Mouse (Mus musculus) fibroblast of lung, adult 2 months (primary cell): ENCODE results near the gene Rasa2.
"Not testable (repeated sequence)": the region's sequence is repeated elsewhere in the genome, so short reads cannot be mapped to it uniquely, and the experiment has no call there.

Source experiments
- DNase-seq: peaks from one replicate; pipeline ENCODE4 v3.0.0-alpha.2; 2011; ENCODE audit warnings: low read depth

Rasa2 gene

DNA sequence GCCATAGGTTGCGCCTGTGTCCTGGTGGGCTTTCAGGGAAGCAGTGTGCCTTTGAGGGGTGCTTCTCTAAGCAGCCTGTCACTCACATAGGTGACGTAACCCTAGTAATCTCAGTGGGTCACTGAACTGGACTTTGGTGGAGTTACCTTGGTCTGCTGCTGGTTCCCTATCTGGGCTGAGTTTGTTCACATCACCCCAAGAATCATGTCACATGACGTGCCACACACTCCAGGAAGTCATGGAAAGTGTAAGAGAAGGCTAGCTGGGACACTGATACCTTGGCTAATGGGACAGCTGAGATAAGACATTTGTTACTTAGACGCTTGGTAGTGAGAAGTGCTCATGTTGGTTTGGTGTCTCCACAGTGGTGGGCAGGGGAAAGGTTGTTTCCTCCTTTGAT is 105.4 kb downstream of the Rasa2 start:
- DNase-seq = no peak

DNA sequence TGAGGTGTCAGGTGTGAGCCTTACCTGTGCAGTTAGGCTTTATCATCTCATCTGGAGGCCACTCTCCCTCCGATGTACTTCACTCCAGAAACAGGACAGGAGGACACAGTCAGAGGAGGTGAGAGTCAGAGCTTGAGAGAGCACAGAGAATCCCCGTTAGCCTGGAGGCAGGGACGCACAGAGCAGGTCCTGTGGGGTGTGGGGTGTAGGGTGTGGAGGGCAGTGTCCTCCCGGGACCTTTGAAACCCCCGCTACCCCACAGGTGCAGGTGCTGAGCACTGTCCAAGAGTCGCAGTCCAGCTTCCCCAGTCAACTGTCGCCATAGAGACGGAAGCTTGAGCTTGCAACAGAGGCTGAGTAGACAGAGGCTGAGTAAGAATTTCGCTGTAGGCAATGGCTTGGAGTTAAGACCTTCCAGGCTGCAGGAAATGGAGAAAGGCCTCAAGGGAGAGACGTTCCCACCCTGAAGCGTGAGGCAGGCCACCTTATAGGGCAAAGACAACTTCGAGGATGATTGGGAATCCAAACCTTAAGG is 106.4 kb downstream of the Rasa2 start, which contains the start of gene Gm28729:
Gm28729 (minus strand) TSS at position 293 of the 535 bp plus-strand sequence.
- DNase-seq = no peak

DNA sequence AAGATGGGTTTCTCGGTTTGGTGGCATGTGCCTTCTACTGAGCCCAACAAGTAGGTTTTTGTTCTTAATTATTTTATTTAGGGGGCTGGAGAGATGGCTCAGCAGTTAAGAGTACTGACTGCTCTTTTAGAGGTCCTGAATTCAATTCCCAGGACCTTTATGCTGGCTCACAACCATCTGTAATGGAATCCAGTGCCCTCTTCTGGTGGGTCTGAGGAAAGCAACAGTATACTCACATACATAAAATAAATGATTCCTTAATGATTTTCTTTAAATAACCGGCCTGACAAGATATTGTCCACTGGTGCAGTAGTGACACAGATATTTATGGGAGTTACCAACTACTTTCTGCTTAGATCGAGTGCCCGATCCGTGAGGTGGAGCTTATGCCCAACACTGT is 108.3 kb downstream of the Rasa2 start:
- no peak for DNase-seq

DNA sequence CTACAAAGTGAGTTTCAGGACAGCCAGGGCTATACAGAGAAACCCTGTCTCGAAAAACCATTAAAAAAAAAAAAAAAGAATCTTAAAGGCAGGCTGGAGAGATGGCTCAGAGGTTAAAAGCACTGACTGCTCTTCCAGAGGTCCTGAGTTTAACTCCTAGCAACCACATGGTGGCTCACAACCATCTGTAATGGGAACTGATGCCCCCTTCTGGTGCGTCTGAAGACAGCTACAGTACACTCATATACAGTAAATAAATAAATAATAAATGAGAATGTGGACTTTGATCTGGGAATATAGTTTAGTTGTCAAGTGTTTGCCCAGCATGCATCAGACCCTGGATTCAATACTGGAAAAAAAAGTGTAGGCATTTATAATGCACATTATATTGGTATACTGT is 109.8 kb downstream of the Rasa2 start:
- DNase-seq = not testable (repeated sequence)

DNA sequence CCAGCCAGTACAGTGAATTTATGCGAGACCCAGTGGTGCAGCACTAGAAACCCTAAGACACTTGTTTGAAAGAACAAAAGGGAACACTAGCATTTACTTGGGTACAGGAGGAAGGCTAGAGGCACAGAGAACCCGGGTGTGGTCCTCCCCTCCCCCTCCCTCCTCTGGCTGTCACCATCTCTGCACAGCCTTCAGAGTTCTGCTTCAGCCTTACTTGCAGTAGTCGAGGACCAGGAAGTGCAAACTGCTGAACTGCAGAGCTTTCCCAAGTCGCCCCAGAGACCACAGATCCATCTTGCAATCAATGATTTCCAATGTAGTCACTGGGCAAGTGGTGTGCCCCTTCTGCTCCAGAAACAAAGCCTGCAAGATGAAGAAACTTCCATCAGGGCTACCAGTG is 114.0 kb downstream of the Rasa2 start:
- DNase-seq = no peak

DNA sequence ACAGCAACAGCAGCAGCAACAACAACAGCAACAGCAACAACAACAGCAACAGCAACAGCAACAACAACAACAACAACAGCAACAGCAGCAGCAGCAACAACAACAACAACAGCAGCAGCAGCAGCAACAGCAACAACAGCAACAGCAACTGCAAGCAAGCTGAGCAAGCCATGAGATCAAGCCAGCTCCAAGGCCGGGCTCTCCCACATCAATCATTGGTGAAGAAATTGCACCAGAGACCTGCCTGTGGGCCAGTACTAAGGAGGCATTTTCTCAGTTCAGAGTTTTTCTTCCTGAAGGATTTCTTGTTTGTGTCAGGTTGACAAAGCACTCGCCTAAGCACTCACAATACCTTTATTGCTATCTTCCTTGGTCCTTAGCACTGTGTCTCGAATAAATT is 114.6 kb downstream of the Rasa2 start:
- no peak for DNase-seq

DNA sequence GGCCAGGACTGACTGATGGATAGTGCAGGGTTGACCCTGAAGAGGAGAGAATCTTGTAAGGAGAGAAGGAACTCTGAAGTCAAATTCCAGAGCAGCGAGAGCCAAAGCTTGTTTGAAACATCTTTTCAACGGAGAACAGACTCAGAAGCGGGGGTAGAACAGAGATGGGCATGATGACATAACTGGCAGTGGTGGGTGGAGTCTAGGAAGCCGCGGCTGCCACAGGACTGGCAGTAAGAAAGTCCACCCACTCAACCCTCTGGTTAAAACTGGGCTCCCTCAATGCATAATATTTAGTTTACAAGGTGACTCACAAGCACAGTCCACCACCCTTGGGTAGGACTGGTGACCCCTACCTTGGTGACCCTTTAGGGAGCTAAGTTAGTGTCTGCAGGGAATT is 115.7 kb downstream of the Rasa2 start:
- DNase-seq = no peak

DNA sequence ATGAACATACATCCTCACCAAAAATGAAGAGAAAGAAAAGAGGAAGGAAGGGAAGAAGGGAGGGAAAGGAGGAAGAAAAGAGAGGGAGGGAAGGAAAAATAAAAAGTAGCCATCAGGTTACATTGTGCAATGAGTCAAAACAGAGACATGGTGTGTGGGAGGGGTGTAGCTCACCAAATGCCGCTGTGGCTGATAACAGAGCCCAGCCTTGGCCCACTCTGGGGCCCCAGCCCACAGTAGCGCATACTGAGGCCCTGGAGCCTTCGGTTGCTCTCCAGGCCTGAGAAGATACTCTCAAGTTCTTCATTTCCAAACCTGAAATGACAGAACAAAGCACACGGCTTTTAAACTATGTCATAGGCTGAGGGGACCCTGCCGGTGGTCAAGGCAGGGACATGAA is 117.1 kb downstream of the Rasa2 start:
- DNase-seq = no peak

DNA sequence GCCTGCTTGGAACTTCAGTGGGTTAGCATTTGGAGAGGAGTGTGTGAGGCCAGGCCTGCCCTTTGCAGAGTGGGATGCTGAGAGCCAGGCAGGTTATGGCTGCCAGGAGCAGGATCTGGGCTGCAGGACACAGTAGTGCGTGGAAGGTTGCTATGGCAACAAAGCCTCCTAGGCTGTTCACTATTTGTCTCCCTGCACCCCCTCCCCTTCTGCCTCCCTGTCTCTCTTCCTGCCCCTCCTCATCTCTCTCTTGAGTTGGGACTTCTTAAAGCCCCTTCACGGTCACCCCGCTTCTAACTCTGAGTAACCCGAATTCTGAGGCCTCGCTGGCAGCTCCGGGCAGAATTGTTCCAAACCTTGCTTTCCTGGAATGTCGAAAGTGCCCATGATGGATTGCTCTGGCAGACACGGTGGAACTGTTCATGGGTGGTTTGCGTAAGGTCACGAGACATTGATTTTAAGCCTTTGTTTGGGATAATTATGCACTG is 125.4 kb downstream of the Rasa2 start:
- peak; percentile 70 for DNase-seq

DNA sequence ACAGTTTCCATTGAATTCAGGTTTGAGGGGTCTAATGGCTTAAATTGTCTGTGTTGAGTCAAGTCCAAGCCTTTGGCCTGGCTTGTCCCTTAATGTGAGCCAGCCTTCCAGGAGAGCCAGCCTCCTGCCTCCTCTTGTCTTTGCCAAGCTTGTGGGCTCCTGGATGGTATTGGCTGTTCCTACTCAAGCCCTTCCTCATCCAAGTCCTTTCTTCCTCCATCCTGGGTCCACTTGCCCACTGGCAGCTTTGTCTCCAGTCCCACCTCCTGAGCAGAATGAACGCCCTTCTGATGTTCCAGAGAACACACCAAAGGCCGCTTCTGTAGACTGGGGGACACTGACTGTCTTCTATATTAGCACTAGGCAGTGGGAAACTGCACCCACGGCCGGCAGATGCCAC is 126.3 kb downstream of the Rasa2 start:
- DNase-seq = no peak

DNA sequence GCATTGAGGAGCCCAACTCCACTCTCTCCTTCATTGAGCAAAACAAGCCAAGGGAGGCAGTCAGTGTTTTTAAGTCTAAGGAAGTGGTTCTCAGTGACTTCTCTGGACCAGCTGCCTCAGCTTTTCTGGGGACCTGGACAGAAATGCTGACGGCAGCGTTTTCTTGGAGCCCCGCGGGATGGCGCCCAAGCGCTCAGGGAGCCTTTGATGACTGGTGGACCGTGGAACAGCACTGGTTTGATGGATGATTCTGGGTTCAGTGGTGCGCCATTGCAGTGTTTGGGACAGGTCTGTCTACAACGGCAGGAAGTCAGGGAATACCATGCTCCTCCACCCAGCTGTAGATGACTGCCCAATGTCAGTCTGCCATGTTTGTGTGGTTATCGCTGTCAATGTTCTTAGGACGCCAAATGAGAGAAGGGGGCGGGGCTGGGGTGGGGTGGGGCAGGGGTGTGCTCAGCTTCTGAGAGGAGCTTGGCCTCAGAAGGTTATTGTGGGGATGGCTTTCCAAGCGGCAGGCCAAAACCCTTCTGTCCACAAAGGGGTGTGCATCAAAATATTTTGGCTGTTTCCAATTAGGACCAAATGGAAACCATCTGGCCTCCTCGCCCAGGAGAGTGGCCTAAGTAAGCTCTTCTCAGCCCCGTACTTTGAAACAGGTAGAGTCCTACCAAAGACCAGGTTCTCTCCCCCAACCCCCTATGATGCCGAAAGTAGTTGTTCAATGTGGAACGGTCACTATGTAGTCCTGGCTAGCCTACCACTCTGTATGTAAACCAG is 127.1 kb downstream of the Rasa2 start:
- no peak for DNase-seq

DNA sequence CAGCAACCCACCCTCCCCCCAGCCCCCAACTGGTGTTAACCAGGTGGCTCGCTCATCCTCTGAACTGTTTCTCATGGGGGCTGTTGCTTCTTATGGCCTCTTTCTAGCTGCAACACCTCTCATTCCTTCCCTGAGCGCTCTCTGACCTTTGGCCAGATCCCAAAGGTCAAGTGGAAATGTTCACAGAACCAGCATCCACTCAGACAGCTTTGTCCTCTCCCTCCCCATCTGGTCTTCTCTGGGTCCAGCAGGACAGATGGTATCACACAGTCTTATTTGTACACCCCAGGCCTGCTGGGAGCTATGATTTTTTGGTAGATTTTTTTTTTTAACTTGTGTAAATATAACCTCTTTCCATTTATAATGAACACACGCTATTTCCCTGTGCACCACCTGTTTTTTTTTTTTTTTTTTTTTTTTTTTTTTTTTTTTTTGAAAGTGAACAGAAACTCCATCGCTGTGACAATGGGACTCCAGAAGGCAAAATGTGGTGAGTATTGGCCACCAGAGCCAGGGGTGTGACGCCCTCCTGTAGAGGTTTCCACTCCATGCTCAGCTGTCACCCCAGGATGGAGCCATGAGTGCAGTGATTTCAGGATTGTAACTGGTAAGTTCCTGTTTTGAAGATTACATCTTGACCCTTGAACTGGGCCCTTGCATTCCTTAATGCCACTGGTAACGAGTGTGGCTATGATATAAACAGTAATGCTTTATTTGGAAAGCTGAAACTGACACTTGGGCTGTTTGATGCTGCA is 128.4 kb downstream of the Rasa2 start:
- DNase-seq = no peak

DNA sequence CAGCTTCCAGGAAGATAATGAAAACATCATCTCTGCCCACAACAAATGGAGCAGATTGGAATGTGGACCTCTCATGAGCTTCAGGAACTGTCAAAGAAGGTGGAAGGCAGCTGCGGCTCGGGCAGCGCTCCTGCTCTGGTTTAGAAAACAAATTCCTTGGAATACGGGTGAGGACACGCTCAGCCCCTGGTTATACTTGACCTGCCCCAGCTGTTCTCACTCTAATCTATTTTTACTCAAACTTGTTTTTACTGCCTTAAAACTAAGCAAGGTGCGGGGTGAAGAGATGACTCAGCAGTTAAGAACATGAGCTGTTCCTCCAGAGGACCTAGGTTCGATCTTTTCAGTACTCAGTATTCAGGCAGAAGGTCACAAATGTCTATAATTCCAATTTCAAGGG is 130.2 kb downstream of the Rasa2 start:
- no peak for DNase-seq

DNA sequence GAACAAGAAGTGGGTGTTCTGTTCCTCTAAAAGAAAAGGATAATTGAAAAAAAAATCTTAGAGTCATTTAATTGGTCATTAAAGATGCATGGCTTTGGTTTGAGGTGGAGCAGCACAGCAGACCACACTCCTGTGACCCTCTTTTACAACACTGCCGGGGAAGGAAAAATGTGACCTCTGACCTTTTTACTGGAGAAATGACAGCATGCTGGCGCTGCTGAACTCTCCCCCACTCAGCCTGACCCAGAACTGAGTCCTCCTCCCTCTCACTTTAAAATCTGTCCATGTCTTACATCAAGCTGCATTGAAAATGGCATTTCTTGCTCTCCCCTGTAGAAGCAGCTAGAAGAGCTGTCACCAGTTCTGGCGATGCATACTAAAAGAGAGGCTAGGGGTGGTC is 138.2 kb downstream of the Rasa2 start:
- no peak for DNase-seq

DNA sequence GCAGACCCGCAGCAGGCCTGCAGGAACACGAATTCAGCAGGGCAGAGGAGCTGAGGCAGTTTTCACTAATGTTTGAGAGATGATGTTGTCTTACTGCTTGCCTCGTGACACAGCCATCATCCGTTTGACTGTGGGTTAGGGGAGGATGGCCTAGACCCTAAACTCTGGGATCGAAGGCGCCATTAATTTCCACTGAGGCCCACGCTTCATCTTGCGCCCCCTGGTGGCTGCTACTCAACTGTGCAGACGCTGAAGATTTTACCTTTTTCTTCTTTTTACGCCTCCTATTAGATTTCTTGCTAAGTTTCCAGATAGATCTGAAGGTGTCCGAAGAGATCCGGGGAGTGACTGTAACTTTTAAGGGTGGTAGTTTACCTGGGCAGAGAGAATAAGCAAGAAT is 139.6 kb downstream of the Rasa2 start:
- no peak for DNase-seq
